Mouse (Mus musculus) CH12.LX (cell line): ENCODE measurements at regions not wholly inside any gene's neighbourhood (a gene's known extent, or its start where the extent isn't known, plus 50 kb on each side); places are given as distances from the start of the nearest gene placed in this dataset.

Experiments
- DNase-seq: peaks from one replicate; pipeline ENCODE4 v3.0.0-alpha.2; 2013; ENCODE audit errors: extremely low read depth
- H3K27ac ChIP-seq: 2 replicates; pipeline ENCODE4 v1.5.1; 2012; ENCODE audit warnings: low read depth, mild to moderate bottlenecking, control low read depth, moderate library complexity; ENCODE audit not compliant: insufficient read depth
- H3K27me3 ChIP-seq: replicated peaks from 2 replicates; pipeline ENCODE3; 2012; ENCODE audit warnings: inconsistent platforms
- H3K36me3 ChIP-seq, 2 experiments: replicated peaks in 1 of 2; 2 replicates each; pipeline versions ENCODE3 to v1.6.1; 2012; ENCODE audit warnings: inconsistent platforms in 1 of 2, low read length in 1 of 2, mild to moderate bottlenecking in 1 of 2, mixed read lengths in 1 of 2, moderate library complexity in 1 of 2; ENCODE audit not compliant: control insufficient read depth in 1 of 2, insufficient read depth in 1 of 2
- H3K4me1 ChIP-seq, 2 experiments: 2 replicates each; pipeline ENCODE4 v1.6.1; 2012; ENCODE audit warnings: inconsistent platforms in 1 of 2, moderate library complexity in 1 of 2; ENCODE audit not compliant: insufficient read depth in 2 of 2, control insufficient read depth in 1 of 2
- H3K4me2 ChIP-seq: 2 replicates; pipeline ENCODE4 v1.6.1; 2012; ENCODE audit warnings: low read depth, mild to moderate bottlenecking, control low read depth; ENCODE audit not compliant: poor library complexity, insufficient read depth, severe bottlenecking
- H3K4me3 ChIP-seq, 3 experiments: fragments of 150-350 bp in 1 of 3; sonication (generic) in 1 of 3; replicated peaks in 1 of 3; 2 replicates each; pipeline versions ENCODE3 to v1.5.1; 2011 to 2012; ENCODE audit warnings: low read depth in 2 of 3, low read length in 2 of 3, mild to moderate bottlenecking in 2 of 3, moderate library complexity in 2 of 3, control low read depth in 1 of 3, improper control_type of control experiment in 1 of 3, inconsistent platforms in 1 of 3, mixed read lengths in 1 of 3; ENCODE audit not compliant: poor library complexity in 1 of 3
- H3K79me2 ChIP-seq: replicated peaks from 2 replicates; pipeline ENCODE4 v1.6.1; 2012; ENCODE audit warnings: mild to moderate bottlenecking, moderate library complexity; ENCODE audit not compliant: control insufficient read depth, poor library complexity, insufficient read depth, severe bottlenecking; ENCODE audit errors: extremely low read depth
- H3K9ac ChIP-seq: 2 replicates; pipeline ENCODE4 v1.6.1; 2012; ENCODE audit warnings: low read depth, mild to moderate bottlenecking, control low read depth, moderate library complexity; ENCODE audit not compliant: insufficient read depth
- H3K9me3 ChIP-seq: replicated peaks from 2 replicates; pipeline ENCODE3; 2012; ENCODE audit warnings: low read length, inconsistent platforms, mixed read lengths
- CHD2 ChIP-seq: IDR thresholded peaks from 2 replicates; pipeline ENCODE4 v1.6.1; 2011; ENCODE audit warnings: low read length, improper control_type of control experiment
- EP300 ChIP-seq: IDR thresholded peaks from 2 replicates; pipeline ENCODE4 v1.6.1; 2011; ENCODE audit warnings: low read length, improper control_type of control experiment
- ETS1 ChIP-seq: conservative IDR thresholded peaks from 2 replicates; pipeline ENCODE4 v1.6.1; 2012; ENCODE audit warnings: low read depth, mild to moderate bottlenecking, inconsistent platforms, low read length, improper control_type of control experiment, moderate library complexity
- HCFC1 ChIP-seq: IDR thresholded peaks from 2 replicates; pipeline ENCODE4 v1.6.1; 2012; ENCODE audit warnings: low read depth, mild to moderate bottlenecking, inconsistent platforms, low read length, improper control_type of control experiment
- JUN ChIP-seq: IDR thresholded peaks from 2 replicates; pipeline ENCODE4 v1.6.1; 2011; ENCODE audit warnings: low read depth, mild to moderate bottlenecking, low read length, improper control_type of control experiment, moderate library complexity; ENCODE audit not compliant: insufficient read depth
- KAT2A ChIP-seq: IDR thresholded peaks from 2 replicates; pipeline ENCODE4 v1.6.1; 2012; ENCODE audit warnings: low read length, improper control_type of control experiment, inconsistent platforms; ENCODE audit not compliant: insufficient replicate concordance
- MAX ChIP-seq: IDR thresholded peaks from 2 replicates; pipeline ENCODE4 v1.6.1; 2011; ENCODE audit warnings: low read length, improper control_type of control experiment
- MAZ ChIP-seq: IDR thresholded peaks from 2 replicates; pipeline ENCODE4 v1.6.1; 2012; ENCODE audit warnings: low read depth, mild to moderate bottlenecking, inconsistent platforms, low read length, improper control_type of control experiment, moderate library complexity
- MXI1 ChIP-seq: IDR thresholded peaks from 2 replicates; pipeline ENCODE4 v1.6.1; 2011; ENCODE audit warnings: mild to moderate bottlenecking, low read depth, low read length, improper control_type of control experiment
- NELFE ChIP-seq: IDR thresholded peaks from 2 replicates; pipeline ENCODE4 v1.6.1; 2011; ENCODE audit warnings: low read depth, low read length, improper control_type of control experiment
- NRF1 ChIP-seq: IDR thresholded peaks from 2 replicates; pipeline ENCODE4 v1.6.1; 2014; ENCODE audit warnings: low read depth, mild to moderate bottlenecking, inconsistent platforms, low read length, improper control_type of control experiment, moderate library complexity
- PAX5 ChIP-seq: IDR thresholded peaks from 2 replicates; pipeline ENCODE4 v1.6.1; 2012; ENCODE audit warnings: low read length, inconsistent platforms, mixed read lengths
- POLR2A ChIP-seq: IDR thresholded peaks from 2 replicates; pipeline ENCODE4 v1.6.1; 2011; ENCODE audit warnings: low read depth, mild to moderate bottlenecking, improper control_type of control experiment, low read length
- RCOR1 ChIP-seq: conservative IDR thresholded peaks from 2 replicates; pipeline ENCODE4 v1.6.1; 2012; ENCODE audit warnings: low read depth, mild to moderate bottlenecking, inconsistent platforms, low read length, improper control_type of control experiment
- SIN3A ChIP-seq: IDR thresholded peaks from 2 replicates; pipeline ENCODE4 v1.6.1; 2012; ENCODE audit warnings: low read length, improper control_type of control experiment, inconsistent platforms
- SMC3 ChIP-seq: IDR thresholded peaks from 2 replicates; pipeline ENCODE4 v1.6.1; 2011; ENCODE audit warnings: low read depth, low read length, improper control_type of control experiment
- TCF12 ChIP-seq: IDR thresholded peaks from 2 replicates; pipeline ENCODE4 v1.6.1; 2014; ENCODE audit warnings: low read depth, mild to moderate bottlenecking, inconsistent platforms, low read length, improper control_type of control experiment
- UBTF ChIP-seq: IDR thresholded peaks from 2 replicates; pipeline ENCODE4 v1.6.1; 2012; ENCODE audit warnings: low read depth, mild to moderate bottlenecking, inconsistent platforms, low read length, improper control_type of control experiment, moderate library complexity
- USF1 ChIP-seq: IDR thresholded peaks from 2 replicates; pipeline ENCODE4 v1.6.1; 2014; ENCODE audit warnings: low read depth, mild to moderate bottlenecking, inconsistent platforms, low read length, improper control_type of control experiment
- USF2 ChIP-seq: conservative IDR thresholded peaks from 2 replicates; pipeline ENCODE4 v1.6.1; 2011; ENCODE audit warnings: low read depth, low read length, improper control_type of control experiment
- ZC3H11A ChIP-seq: IDR thresholded peaks from 2 replicates; pipeline ENCODE4 v1.6.1; 2012; ENCODE audit warnings: low read depth, mild to moderate bottlenecking, inconsistent platforms, low read length, improper control_type of control experiment
- dilution Hi-C: fragments of 300-500 bp; cut with MboI; formaldehyde crosslinking; loops from 2 replicates; pipeline ENCODE4 v1.14.3; 2020; ENCODE audit warnings: low sequenced_read_pairs; ENCODE audit not compliant: extremely low pct_unique_long_range_greater_than_20kb, extremely low pct_ligation_motif_present
- in situ Hi-C: fragments of 300-500 bp; cut with MboI; formaldehyde crosslinking; loops from 3 replicates; pipeline ENCODE4 v1.14.3; 2019; ENCODE audit warnings: low sequenced_read_pairs, low pct_ligation_motif_present, low pct_unique_long_range_greater_than_20kb, mixed read lengths

DNA sequence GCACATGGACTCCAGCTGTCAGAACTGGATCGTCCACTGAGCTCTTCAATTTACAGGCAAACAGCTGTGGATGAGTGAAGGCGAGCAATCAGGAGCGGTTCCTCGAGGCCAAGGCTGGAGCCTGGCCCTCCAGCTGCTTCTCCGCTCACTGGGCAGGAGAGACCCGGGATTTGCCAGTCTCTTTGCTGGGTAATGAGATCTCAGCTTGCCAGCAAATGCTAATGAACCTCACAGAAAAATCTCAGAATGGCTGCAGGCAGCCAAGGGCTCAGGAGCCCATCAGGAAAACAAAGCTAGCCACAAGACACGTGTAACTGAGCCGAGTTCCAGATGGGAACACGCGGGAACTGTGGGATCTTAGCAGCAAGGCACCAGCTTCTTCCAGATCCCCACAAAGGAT, 244.2 kb downstream of the Bcor start:
- dilution Hi-C loops (no loop called here), in situ Hi-C loops (loop anchor here (5.0 kb wide), 1 partner anchor 71 kb away; no protein-coding TSS in a partner anchor)
- Histone ChIP-seq H3K9me3 (no peaks in the 10 kb centered on the region), H3K36me3 (no peaks in the 10 kb centered on the region), H3K27me3 (no peaks in the 10 kb centered on the region), H3K4me1 (no peaks in the 10 kb centered on the region), H3K4me3 (no peak overlapping the region), H3K79me2 (no peaks in the 10 kb centered on the region), H3K9ac (no peak overlapping the region), H3K27ac (no peak overlapping the region), H3K4me2 (no peak overlapping the region)
- TF ChIP-seq NELFE = no peak
- TF ChIP-seq MAX = no peak
- TF ChIP-seq TCF12 = no peak
- TF ChIP-seq USF1 = no peak
- TF ChIP-seq JUN = no peak
- no peak for TF ChIP-seq MAZ
- TF ChIP-seq USF2 = no peak
- TF ChIP-seq MXI1 = no peak
- no peak for TF ChIP-seq CHD2
- no peak for TF ChIP-seq ZC3H11A
- TF ChIP-seq RCOR1 = no peak
- no peak for TF ChIP-seq UBTF
- no peak for TF ChIP-seq PAX5
- TF ChIP-seq NRF1 = no peak
- TF ChIP-seq KAT2A = no peak
- no peak for TF ChIP-seq ETS1
- no peak for TF ChIP-seq SMC3
- no peak for TF ChIP-seq HCFC1
- no peak for TF ChIP-seq POLR2A
- TF ChIP-seq EP300 = no peak
- DNase-seq = no peak

DNA sequence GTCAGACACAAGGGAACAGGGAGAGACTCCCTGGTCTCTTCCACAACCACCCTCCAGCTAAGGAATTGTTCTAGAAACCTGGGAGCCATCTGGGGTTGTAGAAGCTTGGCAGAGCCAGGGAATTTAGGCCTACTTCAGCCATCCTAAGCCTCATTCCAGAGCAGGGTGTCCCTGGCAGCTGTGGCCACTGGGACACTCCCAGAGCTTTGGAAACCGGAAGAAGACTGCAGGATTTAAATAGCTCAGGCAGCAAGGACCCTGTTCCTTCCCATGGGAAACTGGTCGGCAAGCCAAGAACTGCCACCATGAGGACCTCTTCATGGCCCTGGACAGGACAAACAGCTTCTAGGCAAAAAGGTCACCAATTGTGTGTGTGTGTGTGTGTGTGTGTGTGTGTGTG, 239.9 kb downstream of the Bcor start:
- dilution Hi-C loops (no loop called here), in situ Hi-C loops (no loop called here)
- Histone ChIP-seq H3K79me2 (no peaks in the 10 kb centered on the region), H3K4me1 (no peaks in the 10 kb centered on the region), H3K4me3 (no peak overlapping the region), H3K4me2 (no peak overlapping the region), H3K9me3 (no peaks in the 10 kb centered on the region), H3K36me3 (no peaks in the 10 kb centered on the region), H3K9ac (no peak overlapping the region), H3K27me3 (no peaks in the 10 kb centered on the region), H3K27ac (no peak overlapping the region)
- TF ChIP-seq ETS1 (no peak), SIN3A (no peak)
- no peak for DNase-seq
